Mouse (Mus musculus) ES-Bruce4 (cell line): ENCODE results near the gene Tdp2.

Experiments
- CTCF ChIP-seq: IDR thresholded peaks from one replicate; pipeline ENCODE4 v1.8.1; 2011; ENCODE audit warnings: low read depth, low read length
- POLR2A ChIP-seq: IDR thresholded peaks from one replicate; pipeline ENCODE4 v1.8.1; 2011; ENCODE audit warnings: low read length; ENCODE audit not compliant: insufficient read depth

DNA sequence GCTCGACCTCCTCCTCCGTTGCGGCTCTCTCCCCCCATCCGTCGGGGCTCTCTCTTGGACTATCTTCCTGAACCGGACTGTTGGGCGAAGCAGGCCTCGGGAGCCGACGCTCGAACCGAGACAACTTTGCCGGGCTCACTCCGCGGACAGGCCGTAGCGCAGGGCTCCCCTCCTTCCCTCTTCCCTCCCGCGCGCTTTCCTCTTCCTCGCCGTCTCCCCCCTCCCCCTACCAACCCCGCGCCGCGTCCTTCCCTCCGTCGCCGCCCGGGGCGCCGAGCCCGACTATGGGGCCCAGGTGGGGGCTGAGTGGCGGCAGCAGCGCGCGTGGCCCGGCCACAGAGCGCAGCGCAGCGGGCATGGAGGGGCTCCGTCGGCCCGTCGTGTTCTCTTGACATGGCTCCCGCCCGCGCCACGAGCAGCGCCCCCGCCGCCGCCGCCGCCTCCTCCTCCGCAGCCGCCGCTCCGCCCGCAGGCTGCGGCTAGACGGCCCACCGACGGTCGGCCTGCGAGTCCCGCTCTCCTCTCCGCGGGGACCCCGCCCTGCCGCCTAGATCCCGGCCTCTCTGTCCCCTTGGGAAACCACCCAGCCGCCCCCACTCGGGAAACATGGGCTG is 30.1 kb upstream of the Tdp2 start, which contains the start of gene BC005537:
- no peak for TF ChIP-seq CTCF
- TF ChIP-seq POLR2A = no peak
